Mouse (Mus musculus) heart, adult 10 weeks (tissue): ENCODE data around the gene Ccdc107. TPM values are rescaled to one million over a fixed set of nuclear protein-coding genes. Genes with fewer than 3 reads are reported as not detected.

Source experiments
- polyA plus RNA-seq: library from polyadenylated mRNA; stranded (reverse); fragments of 350-450 nt; fragmentation: Illumina TruSeq; extraction: RNeasy Lipid Tissue Mini Kit (QIAGEN cat#74804); gene quantifications from one replicate; pipeline ENCODE4 v1.2.3, GENCODE M21; 2014; ENCODE audit warnings: low read depth, low replicate concordance

The Ccdc107 gene
- 48.0 TPM for polyA plus RNA-seq

DNA sequence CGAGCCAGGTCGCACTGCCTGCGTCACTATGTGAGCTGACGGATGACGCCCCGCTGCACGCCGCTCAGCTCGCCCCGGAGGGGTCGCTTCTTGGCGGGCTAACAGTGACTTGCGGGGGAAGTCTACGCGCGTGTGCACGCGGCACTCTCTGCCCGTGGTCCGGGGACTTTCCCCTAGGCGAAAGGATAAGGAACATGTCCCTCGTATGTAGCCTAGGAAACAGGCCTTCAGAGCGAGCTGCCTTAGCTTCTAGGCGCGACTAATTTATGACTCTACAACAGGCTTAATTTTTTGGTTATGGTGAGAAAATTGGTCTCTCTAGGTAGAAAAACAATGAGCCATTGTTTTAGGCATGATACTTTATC is at the start of gene Ccdc107:
Ccdc107 (plus strand) TSS at position 80 of the 365 bp plus-strand sequence.

GRCm38 (mm10) chr4:43454041-43454836 is 38.5 kb upstream of the Ccdc107 start, which contains the start of gene Cd72:
Gene Cd72, minus strand, starts transcription at chr4:43454628.

DNA sequence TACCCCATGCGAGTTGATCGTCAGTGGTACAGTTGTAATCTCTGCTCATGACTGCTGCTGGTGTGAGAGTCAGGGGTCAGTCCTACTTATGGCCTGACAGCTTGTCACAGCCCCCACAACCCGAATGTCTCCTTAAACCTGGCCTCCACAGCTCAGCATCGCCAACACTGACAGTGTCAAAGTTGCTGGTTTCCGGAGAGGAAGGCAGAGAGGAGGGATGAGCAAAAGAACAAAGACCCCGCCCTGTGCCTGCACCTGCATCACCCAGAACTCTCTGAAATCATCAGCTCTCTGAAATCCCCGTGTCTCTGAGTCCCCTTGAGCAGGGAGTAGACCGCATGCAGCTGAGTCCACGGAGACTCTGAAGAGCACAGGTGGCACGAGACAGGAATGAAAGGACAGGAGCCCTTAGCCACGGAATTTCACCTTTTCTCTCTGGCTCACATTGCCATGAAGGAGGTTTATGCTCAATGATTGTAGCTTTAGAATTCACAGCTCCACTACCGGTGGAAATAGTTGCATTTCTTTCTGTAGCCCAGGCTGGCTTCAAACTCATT is 9.1 kb upstream of the Ccdc107 start, which contains the start of gene Sit1:
Sit1 (minus strand) TSS at position 200 of the 557 bp plus-strand sequence.

GRCm38 (mm10) chr4:43499407-43500333 is 7.0 kb downstream of the Ccdc107 start, which contains the start of gene Arhgef39:
Gene Arhgef39, minus strand, starts transcription at chr4:43499695.

GRCm38 (mm10) chr4:43506536-43507185 is 14.0 kb downstream of the Ccdc107 start, which contains the start of gene Car9:
Gene Car9, plus strand, starts transcription at chr4:43506966.

Other genes with a start within 250 kb of the Ccdc107 start
- 0.18 TPM for gene Atp8b5, start 225.7 kb upstream of the Ccdc107 start, polyA plus RNA-seq
- 28.7 TPM for gene Rusc2, start 110.9 kb upstream of the Ccdc107 start, polyA plus RNA-seq
- not detected for gene Fam166b, start 63.8 kb upstream of the Ccdc107 start, polyA plus RNA-seq
- 33.9 TPM for gene Tesk1, start 51.0 kb upstream of the Ccdc107 start, polyA plus RNA-seq
- gene Cd72, start 38.3 kb upstream of the Ccdc107 start, polyA plus RNA-seq: 2.3 TPM
- gene Sit1, start 9.2 kb upstream of the Ccdc107 start, polyA plus RNA-seq: not detected
- 1.3 TPM for gene Arhgef39, start 6.8 kb downstream of the Ccdc107 start, polyA plus RNA-seq
- gene Car9, start 14.1 kb downstream of the Ccdc107 start, polyA plus RNA-seq: 0.92 TPM
- gene Tpm2, start 30.9 kb downstream of the Ccdc107 start, polyA plus RNA-seq: 82.5 TPM
- gene Creb3, start 69.4 kb downstream of the Ccdc107 start, polyA plus RNA-seq: 32.4 TPM
- gene Tln1, start 69.8 kb downstream of the Ccdc107 start, polyA plus RNA-seq: 51.7 TPM
- 28.1 TPM for gene Rgp1, start 85.8 kb downstream of the Ccdc107 start, polyA plus RNA-seq
- 17.7 TPM for gene Gba2, start 86.0 kb downstream of the Ccdc107 start, polyA plus RNA-seq
- not detected for gene Msmp, start 91.6 kb downstream of the Ccdc107 start, polyA plus RNA-seq
- 50.9 TPM for gene Npr2, start 139.0 kb downstream of the Ccdc107 start, polyA plus RNA-seq
- gene Spag8, start 160.7 kb downstream of the Ccdc107 start, polyA plus RNA-seq: not detected
- 196 TPM for gene Hint2, start 163.6 kb downstream of the Ccdc107 start, polyA plus RNA-seq
- gene Tmem8b, start 176.1 kb downstream of the Ccdc107 start, polyA plus RNA-seq: 18.3 TPM
- gene Fam221b, start 176.2 kb downstream of the Ccdc107 start, polyA plus RNA-seq: 0.42 TPM
- gene Olfr70, start 207.9 kb downstream of the Ccdc107 start, polyA plus RNA-seq: not detected
- not detected for gene Olfr71, start 217.4 kb downstream of the Ccdc107 start, polyA plus RNA-seq
- 6.5 TPM for gene Hrct1, start 234.3 kb downstream of the Ccdc107 start, polyA plus RNA-seq
- gene Spaar, start 237.1 kb downstream of the Ccdc107 start, polyA plus RNA-seq: 5.6 TPM